Mouse (Mus musculus) common myeloid progenitor, adult 5-6 weeks (primary cell): Measurements from ENCODE around the gene Acyp2. TPM values are rescaled to one million over a fixed set of nuclear protein-coding genes. Genes with fewer than 3 reads are reported as not detected.
A peak's percentile ranks its signal among the peaks of the same experiment; 100 is the strongest.
"Not testable (repeated sequence)": the region's sequence is repeated elsewhere in the genome, so short reads cannot be mapped to it uniquely, and the experiment has no call there.

Experiments
- ATAC-seq: replicated peaks from 2 replicates; pipeline ENCODE4 v1.8.0; 2016; ENCODE audit warnings: low read depth, mild to moderate bottlenecking, moderate TSS enrichment, inconsistent platforms; ENCODE audit not compliant: poor library complexity, severe bottlenecking
- total RNA-seq: library from RNA; stranded (forward); fragments of 200-1000, 187-1606 nt; gene quantifications from 2 replicates; pipeline ENCODE4 v1.2.3, GENCODE M21; 2017

The Acyp2 gene
- 2.1 and 12.3 TPM in 2 replicates for total RNA-seq

GRCm38 (mm10) chr11:30649001-30649637, at the start of gene Acyp2:
Acyp2 (minus strand) TSS chr11:30649587.
- peak; percentile 98 for ATAC-seq

DNA sequence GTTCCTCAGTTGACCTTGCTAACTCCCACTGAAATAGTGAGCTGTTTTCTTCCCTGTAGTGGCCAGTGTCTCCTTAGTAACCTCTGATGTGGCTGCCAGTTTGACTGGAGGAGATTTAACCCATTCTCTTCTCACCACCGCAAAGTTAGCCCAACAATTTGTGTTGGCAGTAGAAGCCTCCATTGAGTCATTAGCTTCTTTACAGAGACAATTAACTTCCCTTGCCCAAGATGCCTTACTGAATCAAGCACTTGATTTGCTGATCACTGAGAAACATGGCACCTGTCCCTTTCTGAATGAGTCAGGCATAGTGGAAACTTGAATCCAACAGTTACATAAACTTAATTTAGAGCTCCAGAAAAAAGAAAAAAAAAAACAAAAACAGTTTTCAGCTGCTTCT, 40.0 kb upstream of the Acyp2 start:
- ATAC-seq, result no peak

DNA sequence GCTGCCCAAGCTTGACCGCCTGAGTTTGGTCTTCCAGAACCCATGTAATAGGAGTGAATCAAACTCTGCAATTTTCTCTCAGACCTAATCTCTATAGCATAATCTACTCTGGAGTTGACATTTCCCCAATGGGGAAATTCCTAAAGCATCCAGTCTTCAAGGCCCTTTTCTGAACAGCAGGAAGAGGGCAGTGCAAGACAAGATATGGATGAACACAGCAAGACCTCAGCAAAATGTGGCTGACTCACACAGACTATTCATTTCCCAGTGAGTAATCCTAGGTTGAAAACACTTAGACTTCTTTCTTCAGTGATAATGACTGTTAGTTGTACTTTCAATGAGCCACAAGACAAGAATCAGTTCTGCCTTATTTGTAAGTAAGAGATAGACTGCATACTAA, 26.7 kb upstream of the Acyp2 start:
- ATAC-seq, result peak; percentile 81

DNA sequence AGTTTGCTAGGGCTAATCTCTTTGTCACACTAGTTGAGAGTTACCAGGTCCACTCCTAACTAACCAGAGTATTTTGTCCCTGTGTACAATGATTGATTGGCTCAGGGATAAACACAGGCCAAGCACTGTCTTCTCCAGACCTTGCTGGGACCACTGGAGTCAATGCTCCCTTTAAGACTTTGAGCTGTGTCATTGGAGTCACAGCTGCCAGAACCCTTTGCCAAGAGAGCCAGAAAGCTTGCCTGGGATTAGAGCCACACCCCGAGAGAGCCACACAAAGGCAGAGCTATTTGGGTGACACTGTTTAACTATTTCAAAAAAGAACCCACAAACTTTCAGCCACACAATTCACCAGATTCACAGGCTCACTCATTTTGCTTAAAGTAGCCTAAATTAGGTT, 23.3 kb upstream of the Acyp2 start:
- ATAC-seq, result no peak

DNA sequence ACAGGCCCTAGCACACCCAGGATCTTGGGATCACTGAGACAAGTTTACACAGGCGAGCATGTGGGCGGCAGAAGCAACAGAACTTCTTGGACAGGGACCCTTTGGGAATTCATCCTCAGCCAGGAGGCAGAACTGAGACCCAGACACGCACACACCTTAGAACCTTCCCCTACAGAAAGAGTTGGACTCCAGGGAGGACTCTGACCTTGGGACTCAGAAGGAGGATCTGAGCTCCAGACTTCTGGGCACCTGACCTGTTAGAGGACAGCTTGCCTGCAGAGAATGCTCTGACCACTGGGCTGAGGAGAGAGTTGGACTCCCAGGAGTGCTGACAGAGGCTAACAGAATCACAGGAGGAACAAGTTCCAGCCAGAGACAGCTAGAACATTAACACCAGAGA, 13.6 kb upstream of the Acyp2 start:
- ATAC-seq, result no peak

DNA sequence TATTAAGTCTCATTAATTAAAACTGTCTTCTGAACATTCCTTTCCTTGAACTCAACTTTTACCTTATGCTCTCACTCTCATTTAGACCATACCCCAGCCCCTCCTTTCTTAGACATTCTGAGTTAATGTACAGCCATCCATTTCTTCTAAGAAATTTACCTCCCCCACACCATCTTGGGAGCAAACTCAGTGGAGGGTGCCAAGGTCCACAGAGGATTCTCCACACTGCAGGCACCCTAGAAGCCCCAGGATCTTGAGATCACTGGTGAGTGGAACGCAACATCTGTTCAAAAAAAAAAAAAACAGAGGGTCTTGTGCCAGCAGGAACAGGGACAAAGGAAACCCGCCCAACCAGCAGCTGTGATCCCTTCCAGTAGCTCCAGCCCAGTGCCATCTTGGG, 13.2 kb upstream of the Acyp2 start:
- ATAC-seq, result no peak

GRCm38 (mm10) chr11:30657069-30657468, 7.7 kb upstream of the Acyp2 start:
- ATAC-seq, result peak; percentile 83

- ATAC-seq, result no peak
These were observed 6.7 kb upstream of the Acyp2 start for GRCm38 (mm10) chr11:30656060-30656459.

DNA sequence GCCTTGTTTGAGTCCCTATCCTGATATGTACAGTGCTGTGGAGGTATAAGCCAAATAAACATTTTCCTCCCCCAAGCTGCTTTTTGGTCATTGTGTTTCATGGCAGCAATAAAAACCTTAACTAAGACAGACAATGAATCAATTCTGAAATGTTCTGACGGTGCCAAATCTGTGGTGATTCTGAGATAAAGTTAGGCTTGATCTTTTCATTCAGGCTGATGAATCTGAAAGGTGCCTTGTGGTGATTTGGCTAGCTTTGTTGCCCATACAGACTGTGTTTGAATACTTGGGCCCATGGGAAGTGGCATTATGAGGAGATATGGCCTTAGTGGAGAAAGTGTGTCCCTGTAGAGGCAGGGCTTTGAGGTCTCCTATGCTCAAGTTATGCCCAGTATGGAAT, 1.0 kb upstream of the Acyp2 start:
- ATAC-seq, result no peak

DNA sequence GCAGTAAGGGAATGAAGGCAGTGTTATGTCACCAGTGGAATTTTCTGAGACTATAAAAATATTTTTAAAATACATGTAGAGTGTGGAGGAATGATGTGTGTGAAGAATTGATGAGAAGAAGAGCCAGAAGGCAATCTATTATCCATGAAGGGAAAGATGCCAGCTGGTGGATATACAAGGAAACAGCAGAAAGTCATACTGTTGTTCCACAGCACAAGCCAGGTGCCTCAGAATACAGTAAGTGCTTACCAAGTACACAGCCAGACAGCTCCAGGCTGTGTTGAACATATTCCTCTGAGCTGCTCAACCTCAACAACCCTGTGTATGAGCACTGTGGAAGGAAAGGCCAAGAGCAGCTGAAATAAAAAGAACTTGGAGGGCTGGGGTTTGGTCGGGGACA, 13.7 kb downstream of the Acyp2 start:
- ATAC-seq, result no peak

GRCm38 (mm10) chr11:30630514-30630913, 18.9 kb downstream of the Acyp2 start:
- ATAC-seq, result no peak

- no peak for ATAC-seq
These were observed 26.2 kb downstream of the Acyp2 start for GRCm38 (mm10) chr11:30623218-30623617.

DNA sequence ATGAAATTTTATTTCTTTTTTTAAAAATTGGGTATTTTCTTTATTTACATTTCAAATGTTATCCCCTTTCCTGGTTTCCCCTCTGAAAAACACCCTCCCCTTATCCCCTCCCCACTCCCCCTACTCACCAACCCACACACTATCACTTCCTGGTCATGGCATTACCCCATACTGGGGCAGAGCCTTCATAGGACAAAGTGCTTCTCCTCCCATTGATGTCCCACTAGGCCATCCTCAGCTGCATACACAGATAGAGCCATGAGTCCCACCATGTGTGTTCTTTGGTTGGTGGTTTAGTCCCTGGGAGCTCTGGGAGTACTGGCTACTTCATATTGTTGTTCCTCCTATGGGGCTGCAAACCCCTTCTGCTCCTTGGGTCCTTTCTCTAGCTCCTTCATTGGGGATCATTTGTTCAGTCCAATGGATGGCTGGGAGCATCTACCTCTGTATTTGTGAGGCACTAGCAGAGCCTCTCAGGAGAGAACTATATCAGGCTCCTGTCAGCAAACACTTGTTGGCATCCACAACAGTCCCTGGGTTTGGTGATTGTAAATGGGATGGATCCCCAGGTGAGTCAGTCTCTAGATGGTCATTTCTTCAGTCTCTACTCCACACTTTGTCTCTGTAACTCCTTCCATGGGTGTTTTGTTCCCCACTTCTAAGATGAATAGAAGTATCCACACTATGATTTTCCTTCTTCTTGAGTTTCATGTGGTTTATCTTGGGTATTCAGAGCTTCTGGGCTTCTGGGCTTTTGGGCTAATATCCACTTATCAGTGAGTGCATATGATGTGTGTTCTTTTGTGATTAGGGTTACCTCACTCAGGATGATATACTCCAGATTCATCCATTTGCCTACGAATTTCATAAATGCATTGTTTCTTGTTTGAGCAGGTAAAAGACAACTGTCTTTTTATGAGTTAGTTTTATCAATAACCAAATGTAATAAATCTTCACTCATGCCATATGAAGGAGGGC, 27.7 kb downstream of the Acyp2 start:
- ATAC-seq, result not testable (repeated sequence)

- ATAC-seq, result no peak
These were observed 31.2 kb downstream of the Acyp2 start for GRCm38 (mm10) chr11:30618235-30618634.

DNA sequence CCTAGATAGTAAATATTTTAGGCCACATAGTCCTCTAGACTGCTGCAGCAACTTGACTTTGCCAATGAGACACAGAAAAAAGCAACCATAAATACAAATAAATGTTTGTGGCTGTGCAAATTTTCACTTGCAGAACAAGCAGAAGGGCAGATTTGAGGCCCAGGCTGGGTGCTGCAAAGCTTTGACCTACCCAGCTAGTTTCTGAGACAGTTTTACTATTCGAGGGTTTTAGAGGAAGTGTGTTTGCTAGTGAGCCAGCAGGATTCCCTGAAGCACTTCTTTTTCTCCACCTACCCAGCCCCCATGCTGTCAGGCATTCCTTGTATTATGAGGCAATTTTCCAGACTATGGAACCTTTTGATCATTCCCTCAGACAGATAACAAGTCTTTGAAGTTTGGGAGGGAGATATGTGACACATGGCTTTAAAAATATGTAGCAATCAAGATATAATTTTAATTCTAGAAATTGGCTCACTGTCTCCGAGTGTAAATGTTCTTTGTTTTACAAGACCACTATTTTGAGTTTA, 31.8 kb downstream of the Acyp2 start:
- ATAC-seq, result no peak

DNA sequence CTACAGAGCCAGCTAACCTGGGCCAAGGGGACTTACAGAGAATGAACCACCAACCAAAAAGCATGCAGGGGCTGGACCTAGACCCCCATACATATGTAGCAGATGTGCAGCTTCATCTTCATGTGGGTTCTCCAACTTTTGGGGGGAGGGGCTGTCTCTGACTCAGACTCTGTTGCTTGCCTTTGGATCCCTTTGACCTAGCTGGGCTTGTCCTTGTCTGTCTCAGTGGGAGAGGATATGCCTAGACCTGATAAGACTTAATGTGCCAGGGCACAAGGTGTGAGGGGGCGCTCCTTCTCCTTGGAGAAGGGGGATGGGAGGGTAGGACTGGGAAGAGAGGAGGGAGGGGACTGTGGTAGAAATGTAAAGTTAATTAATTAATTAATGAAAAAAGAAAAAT, 33.4 kb downstream of the Acyp2 start:
- ATAC-seq, result no peak

GRCm38 (mm10) chr11:30613916-30614546, 35.4 kb downstream of the Acyp2 start:
- 0 out of 2 replicates have a peak, but pooled peaks have one; percentile 32 for ATAC-seq

- ATAC-seq, result no peak
These were observed 36.7 kb downstream of the Acyp2 start for GRCm38 (mm10) chr11:30612699-30613098.

DNA sequence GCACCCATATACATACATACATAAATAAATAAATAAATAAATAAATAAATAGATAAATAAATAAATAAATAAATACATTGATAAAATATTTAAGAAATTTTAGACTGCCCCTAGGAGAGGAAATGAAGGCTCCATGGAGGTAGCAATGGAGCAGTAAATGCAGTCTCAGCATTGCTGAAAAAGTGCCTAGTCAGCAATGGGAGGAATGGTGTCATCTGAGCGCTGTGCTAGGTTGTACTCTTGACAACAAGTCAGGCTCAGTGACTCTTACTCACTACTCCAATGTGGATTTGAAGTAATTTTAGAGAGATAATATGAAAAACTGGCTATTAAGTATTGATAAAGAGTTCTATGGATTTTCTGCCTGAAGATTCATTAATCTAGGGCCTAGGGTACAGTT, 40.1 kb downstream of the Acyp2 start:
- no peak for ATAC-seq
